Mouse (Mus musculus): ENCODE results near the gene Col5a1. TPM values are rescaled to one million over a fixed set of nuclear protein-coding genes. Genes with fewer than 3 reads are reported as not detected.

The Col5a1 gene
- polyA plus RNA-seq, 1 experiment from 2014 or later: 124 TPM

DNA sequence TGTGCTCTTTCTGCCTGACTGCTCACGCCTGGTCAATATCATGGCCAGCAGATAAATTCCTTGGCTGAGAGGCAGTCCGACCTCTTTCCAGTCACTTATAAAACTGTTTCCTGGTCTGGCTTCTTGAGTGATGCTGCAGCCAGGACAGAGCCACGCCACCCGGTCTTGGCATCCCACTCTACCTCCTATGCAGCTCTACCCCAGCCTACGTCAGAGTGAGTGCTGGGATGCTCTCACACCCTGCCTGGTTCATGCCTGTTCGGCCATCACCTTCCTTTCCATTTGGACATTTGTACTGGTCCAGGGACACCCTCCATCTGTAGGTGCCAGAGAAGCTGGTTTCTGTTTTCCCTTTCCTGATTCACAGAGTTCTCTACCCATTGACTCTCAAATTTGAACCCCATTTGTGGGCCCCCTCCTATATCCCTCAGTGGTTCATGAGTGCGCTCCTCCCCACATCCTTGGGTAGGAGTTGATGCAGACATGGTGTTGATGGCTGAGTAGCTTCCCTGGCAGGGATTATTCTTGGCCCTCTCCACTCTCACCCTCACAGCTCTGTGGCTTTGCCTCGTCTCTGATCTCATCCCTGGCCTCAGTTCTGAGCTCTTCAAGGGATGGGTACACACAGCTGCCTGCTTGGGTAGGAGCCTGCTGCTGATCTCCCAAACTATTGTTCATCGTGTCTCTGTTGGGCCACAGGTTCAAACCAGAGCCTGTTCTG, 15.5 kb downstream of the Col5a1 start:
- Histone ChIP-seq H3K27ac (ENCODE audit: low read depth) (peak overlapping the region; percentile 34; the same call in 1 of the 2 replicates), H3K9ac (ENCODE audit: low read length) (no peak overlapping the region), H3K4me3 (ENCODE audit: low read depth, low read length) (no peak overlapping the region), H3K4me2 (ENCODE audit: low read length) (no peak overlapping the region), H3K9me3 (ENCODE audit: control insufficient read depth, low read length) (no peaks in the 10 kb centered on the region), H3K4me1 (replicated peaks; ENCODE audit: control insufficient read depth, insufficient read depth, low read length) (peaks cover 22% of the 10 kb centered on the region; the same call in 1 of the 2 replicates), H3K27me3 (replicated peaks; ENCODE audit: control insufficient read depth, insufficient read depth, low read length) (no peaks in the 10 kb centered on the region), H3K36me3 (ENCODE audit: control insufficient read depth, insufficient read depth, low read length) (no peaks in the 10 kb centered on the region)
- no peak for ATAC-seq (replicated peaks; ENCODE audit: low FRiP score, low TSS enrichment, low read depth)
- WGBS: 51% methylated on average over 9 of the region's 9 CpGs
- DNase-seq (ENCODE audit: low spot score): no peak

DNA sequence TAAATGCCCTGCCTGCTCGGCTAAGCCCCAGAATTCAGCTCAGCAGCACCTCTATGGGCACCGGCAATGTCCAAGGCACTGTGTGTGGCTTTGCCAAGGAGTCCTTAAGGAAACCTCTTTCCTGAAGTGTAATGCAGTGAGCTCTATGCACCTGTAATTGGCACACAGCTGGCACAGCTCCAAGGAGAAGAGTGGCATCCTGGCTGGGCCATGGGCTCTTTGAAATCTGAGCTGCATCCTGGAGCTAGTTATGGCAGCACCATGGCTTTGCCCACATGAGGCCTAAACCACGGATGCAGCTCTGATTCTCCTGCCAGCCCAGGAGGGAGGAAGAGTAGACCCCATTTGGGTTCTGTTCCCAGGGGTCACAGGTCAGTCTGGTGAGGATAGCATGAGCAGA, 16.1 kb downstream of the Col5a1 start:
- H3K4me1 ChIP-seq (replicated peaks; ENCODE audit: control insufficient read depth, insufficient read depth, low read length): peaks cover 18% of the 10 kb centered on the region; the same call in 1 of the 2 replicates
- no peak for ATAC-seq (replicated peaks; ENCODE audit: low FRiP score, low TSS enrichment, low read depth)
- H3K9ac ChIP-seq (ENCODE audit: low read length): no peak overlapping the region
- no peaks in the 10 kb centered on the region for H3K9me3 ChIP-seq (ENCODE audit: control insufficient read depth, low read length)
- H3K27ac ChIP-seq (ENCODE audit: low read depth): no peak overlapping the region
- H3K4me3 ChIP-seq (ENCODE audit: low read depth, low read length): no peak overlapping the region
- no peak for DNase-seq (ENCODE audit: low spot score)
- whole genome bisulfite sequencing: 81% methylated on average over 3 of the region's 3 CpGs
- H3K36me3 ChIP-seq (ENCODE audit: control insufficient read depth, insufficient read depth, low read length): no peaks in the 10 kb centered on the region
- no peaks in the 10 kb centered on the region for H3K27me3 ChIP-seq (replicated peaks; ENCODE audit: control insufficient read depth, insufficient read depth, low read length)
- no peak overlapping the region for H3K4me2 ChIP-seq (ENCODE audit: low read length)

DNA sequence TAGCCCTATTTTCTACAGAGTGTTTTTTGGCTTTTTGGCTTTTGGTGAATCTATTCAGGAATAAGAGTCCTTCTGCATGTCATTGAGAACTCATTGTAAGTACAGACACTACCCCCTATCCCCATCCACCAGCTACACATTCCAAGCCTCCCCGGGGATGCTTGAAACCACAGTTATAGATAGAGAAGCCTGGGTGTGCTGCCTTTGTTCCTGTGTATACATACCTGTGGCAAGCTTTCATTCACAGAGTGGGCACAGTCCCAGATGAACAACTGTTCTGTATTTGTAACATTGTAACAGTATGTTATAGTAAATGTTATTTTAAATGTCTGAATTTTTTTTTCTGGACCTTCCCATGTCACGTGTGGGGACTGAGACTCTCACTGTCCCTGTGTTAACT, 19.2 kb downstream of the Col5a1 start:
- H3K27ac ChIP-seq (ENCODE audit: low read depth): no peak overlapping the region
- WGBS: 57% methylated on average over 2 of the region's 2 CpGs
- DNase-seq (ENCODE audit: low spot score) (no peak), ATAC-seq (replicated peaks; ENCODE audit: low FRiP score, low TSS enrichment, low read depth) (no peak)
- no peak overlapping the region for H3K9ac ChIP-seq (ENCODE audit: low read length)
- no peaks in the 10 kb centered on the region for H3K9me3 ChIP-seq (ENCODE audit: control insufficient read depth, low read length)
- no peak overlapping the region for H3K4me2 ChIP-seq (ENCODE audit: low read length)
- H3K4me3 ChIP-seq (ENCODE audit: low read depth, low read length): no peak overlapping the region
- H3K27me3 ChIP-seq (replicated peaks; ENCODE audit: control insufficient read depth, insufficient read depth, low read length): no peaks in the 10 kb centered on the region
- H3K4me1 ChIP-seq (replicated peaks; ENCODE audit: control insufficient read depth, insufficient read depth, low read length): peaks cover 10% of the 10 kb centered on the region; the same call in 1 of the 2 replicates
- H3K36me3 ChIP-seq (ENCODE audit: control insufficient read depth, insufficient read depth, low read length): no peaks in the 10 kb centered on the region

DNA sequence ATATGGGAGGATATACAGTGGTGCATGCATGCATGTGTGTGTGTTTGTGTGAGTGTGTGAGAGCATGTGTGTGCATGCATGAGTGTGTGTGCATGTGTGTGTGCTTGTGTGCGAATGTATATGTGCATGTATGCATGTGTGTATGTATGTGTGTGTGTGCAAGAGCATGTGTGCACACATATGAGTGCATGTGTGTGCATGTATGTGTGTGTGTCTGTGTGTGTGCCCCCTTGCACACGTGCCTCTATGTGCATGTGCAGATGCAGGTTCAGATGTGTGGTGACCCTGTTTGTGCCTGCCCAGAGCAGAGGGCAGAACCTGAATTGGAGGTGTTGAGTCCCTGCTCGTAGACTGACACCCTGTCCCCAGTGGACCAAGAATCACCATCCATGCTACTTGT, 24.3 kb downstream of the Col5a1 start:
- DNase-seq (ENCODE audit: low spot score) (no peak), ATAC-seq (replicated peaks; ENCODE audit: low FRiP score, low TSS enrichment, low read depth) (no peak)
- no peaks in the 10 kb centered on the region for H3K27me3 ChIP-seq (replicated peaks; ENCODE audit: control insufficient read depth, insufficient read depth, low read length)
- no peak overlapping the region for H3K4me2 ChIP-seq (ENCODE audit: low read length)
- 91% methylated on average over 3 of the region's 3 CpGs for WGBS
- H3K9me3 ChIP-seq (ENCODE audit: control insufficient read depth, low read length): no peaks in the 10 kb centered on the region
- no peaks in the 10 kb centered on the region for H3K36me3 ChIP-seq (ENCODE audit: control insufficient read depth, insufficient read depth, low read length)
- H3K27ac ChIP-seq (ENCODE audit: low read depth): no peak overlapping the region
- no peak overlapping the region for H3K9ac ChIP-seq (ENCODE audit: low read length)
- no peak overlapping the region for H3K4me3 ChIP-seq (ENCODE audit: low read depth, low read length)
- H3K4me1 ChIP-seq (replicated peaks; ENCODE audit: control insufficient read depth, insufficient read depth, low read length): no peaks in the 10 kb centered on the region; the same call in 1 of the 2 replicates

DNA sequence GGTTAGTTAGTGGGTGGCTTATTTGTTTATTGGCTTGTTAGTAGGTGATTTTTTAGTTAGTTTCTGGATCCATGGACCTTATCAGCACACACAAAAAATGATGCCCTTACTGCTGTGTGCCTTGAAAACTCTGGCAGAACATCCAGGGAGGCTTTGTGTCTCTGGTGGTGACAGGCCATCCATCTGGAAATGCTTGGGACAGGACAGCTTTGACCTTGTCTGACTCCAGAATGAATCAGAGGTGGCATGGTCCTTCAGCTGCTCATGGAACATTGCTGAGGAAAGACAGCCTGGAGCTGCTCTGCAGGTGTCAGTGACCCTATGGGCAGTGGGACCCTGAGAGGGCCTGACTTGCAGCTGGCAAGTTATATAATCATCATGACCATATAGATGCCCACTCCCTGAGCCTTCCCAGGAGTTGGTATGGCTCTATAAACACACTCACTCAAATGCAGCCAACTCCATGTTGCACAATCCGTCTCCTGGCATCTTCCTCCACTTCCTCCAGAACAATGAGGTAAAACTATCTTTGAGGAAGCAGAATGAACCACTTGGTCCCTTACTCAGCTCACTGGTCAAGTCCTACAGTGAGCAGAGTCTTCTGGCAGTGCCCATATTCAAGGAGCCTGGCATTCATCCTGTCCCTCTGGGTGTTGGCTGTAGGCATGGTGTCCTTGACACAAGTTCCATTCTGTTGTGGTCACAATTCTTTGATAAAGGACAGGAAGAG, 26.5 kb downstream of the Col5a1 start:
- no peaks in the 10 kb centered on the region for H3K27me3 ChIP-seq (replicated peaks; ENCODE audit: control insufficient read depth, insufficient read depth, low read length)
- H3K4me1 ChIP-seq (replicated peaks; ENCODE audit: control insufficient read depth, insufficient read depth, low read length): peaks cover 15% of the 10 kb centered on the region
- WGBS: 74% methylated on average over 1 of the region's 1 CpGs
- ATAC-seq (replicated peaks; ENCODE audit: low FRiP score, low TSS enrichment, low read depth): no peak
- H3K9ac ChIP-seq (ENCODE audit: low read length): no peak overlapping the region
- H3K4me2 ChIP-seq (ENCODE audit: low read length): no peak overlapping the region
- no peaks in the 10 kb centered on the region for H3K36me3 ChIP-seq (ENCODE audit: control insufficient read depth, insufficient read depth, low read length)
- H3K27ac ChIP-seq (ENCODE audit: low read depth): no peak overlapping the region
- DNase-seq (ENCODE audit: low spot score): no peak
- H3K4me3 ChIP-seq (ENCODE audit: low read depth, low read length): no peak overlapping the region
- no peaks in the 10 kb centered on the region for H3K9me3 ChIP-seq (ENCODE audit: control insufficient read depth, low read length)

DNA sequence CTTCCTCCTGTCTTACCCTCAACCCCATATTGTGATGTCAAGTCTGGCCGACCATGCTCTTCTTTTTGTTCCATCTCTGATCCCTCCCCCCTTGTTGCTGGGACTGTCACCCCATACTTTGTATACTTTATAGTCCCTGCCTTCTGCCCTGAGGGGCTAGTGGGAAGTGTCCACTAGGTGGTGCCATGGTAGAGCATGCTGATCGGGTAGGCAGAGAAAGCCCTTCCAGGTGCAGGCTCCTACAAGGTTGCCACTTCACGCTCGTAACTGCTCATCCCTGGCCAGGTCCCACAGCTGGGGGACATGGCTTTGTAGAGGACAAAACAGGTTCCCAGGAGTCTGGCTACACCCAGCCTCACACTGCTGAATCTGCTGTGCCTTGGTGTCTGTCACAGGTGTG, 29.5 kb downstream of the Col5a1 start:
- no peak overlapping the region for H3K27ac ChIP-seq (ENCODE audit: low read depth)
- H3K4me2 ChIP-seq (ENCODE audit: low read length): no peak overlapping the region
- H3K27me3 ChIP-seq (replicated peaks; ENCODE audit: control insufficient read depth, insufficient read depth, low read length): no peaks in the 10 kb centered on the region
- DNase-seq (ENCODE audit: low spot score) (peak; percentile 61), ATAC-seq (replicated peaks; ENCODE audit: low FRiP score, low TSS enrichment, low read depth) (peak; percentile 47; the same call in 1 of the 2 replicates)
- no peaks in the 10 kb centered on the region for H3K9me3 ChIP-seq (ENCODE audit: control insufficient read depth, low read length)
- H3K9ac ChIP-seq (ENCODE audit: low read length): no peak overlapping the region
- peaks cover 15% of the 10 kb centered on the region for H3K4me1 ChIP-seq (replicated peaks; ENCODE audit: control insufficient read depth, insufficient read depth, low read length)
- 71% methylated on average over 4 of the region's 4 CpGs for WGBS
- H3K4me3 ChIP-seq (ENCODE audit: low read depth, low read length): no peak overlapping the region
- H3K36me3 ChIP-seq (ENCODE audit: control insufficient read depth, insufficient read depth, low read length): no peaks in the 10 kb centered on the region

DNA sequence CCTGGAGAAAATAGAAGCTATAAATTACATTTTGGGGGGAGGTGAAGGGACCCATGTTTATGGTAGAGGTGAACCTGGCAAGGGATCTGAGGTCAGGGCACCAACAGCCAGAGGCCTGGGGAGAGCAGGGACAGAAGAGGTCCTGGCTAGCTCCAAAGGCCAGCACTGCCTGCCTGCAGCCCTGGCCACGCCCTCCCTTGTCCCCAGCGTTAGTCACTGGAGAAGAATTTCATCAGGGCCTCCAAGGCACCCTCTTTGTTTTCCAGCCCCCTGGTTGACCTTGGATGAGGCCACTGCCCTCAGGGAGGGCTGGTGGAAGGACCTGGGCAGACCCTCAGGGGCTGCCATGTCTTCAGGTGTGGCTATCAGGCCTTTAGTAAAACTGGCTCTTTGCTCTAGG, 30.1 kb downstream of the Col5a1 start:
- H3K36me3 ChIP-seq (ENCODE audit: control insufficient read depth, insufficient read depth, low read length): no peaks in the 10 kb centered on the region
- no peak; the same call in 1 of the 2 replicates for ATAC-seq (replicated peaks; ENCODE audit: low FRiP score, low TSS enrichment, low read depth)
- no peak for DNase-seq (ENCODE audit: low spot score)
- H3K9me3 ChIP-seq (ENCODE audit: control insufficient read depth, low read length): no peaks in the 10 kb centered on the region
- no peak overlapping the region for H3K4me3 ChIP-seq (ENCODE audit: low read depth, low read length)
- no peak overlapping the region for H3K27ac ChIP-seq (ENCODE audit: low read depth)
- peaks cover 15% of the 10 kb centered on the region for H3K4me1 ChIP-seq (replicated peaks; ENCODE audit: control insufficient read depth, insufficient read depth, low read length)
- H3K27me3 ChIP-seq (replicated peaks; ENCODE audit: control insufficient read depth, insufficient read depth, low read length): no peaks in the 10 kb centered on the region
- WGBS: 27% methylated on average over 2 of the region's 2 CpGs
- H3K9ac ChIP-seq (ENCODE audit: low read length): 0 out of 2 replicates have a peak overlapping the region, but pooled peaks have one; percentile 15
- no peak overlapping the region for H3K4me2 ChIP-seq (ENCODE audit: low read length)

DNA sequence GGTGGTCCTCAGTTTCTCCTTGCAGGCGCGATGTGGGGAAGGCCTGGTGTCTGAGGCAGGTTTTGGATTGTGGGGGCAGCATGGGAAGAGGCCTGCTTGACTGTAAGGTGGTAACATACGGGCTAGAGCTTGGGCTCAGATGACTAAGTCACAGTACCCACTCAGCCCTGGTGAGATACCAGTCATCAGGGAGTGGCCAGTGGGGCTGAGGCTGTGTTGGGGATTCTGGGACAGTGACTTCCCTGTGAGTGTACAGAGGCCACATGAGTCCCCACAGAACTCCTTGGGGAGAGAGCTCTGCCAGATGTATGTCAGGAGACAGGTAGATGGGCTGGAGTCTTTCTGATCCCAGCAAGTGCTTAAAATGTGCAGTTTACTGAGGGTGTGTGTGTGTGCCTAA, 31.0 kb downstream of the Col5a1 start:
- 93% methylated on average over 3 of the region's 3 CpGs for WGBS
- Histone ChIP-seq H3K36me3 (ENCODE audit: control insufficient read depth, insufficient read depth, low read length) (peaks cover 3% of the 10 kb centered on the region; the same call in 1 of the 2 replicates), H3K4me2 (ENCODE audit: low read length) (no peak overlapping the region), H3K9ac (ENCODE audit: low read length) (no peak overlapping the region), H3K4me1 (replicated peaks; ENCODE audit: control insufficient read depth, insufficient read depth, low read length) (peaks cover 15% of the 10 kb centered on the region), H3K27me3 (replicated peaks; ENCODE audit: control insufficient read depth, insufficient read depth, low read length) (no peaks in the 10 kb centered on the region), H3K9me3 (ENCODE audit: control insufficient read depth, low read length) (no peaks in the 10 kb centered on the region), H3K4me3 (ENCODE audit: low read depth, low read length) (no peak overlapping the region), H3K27ac (ENCODE audit: low read depth) (no peak overlapping the region)
- no peak for ATAC-seq (replicated peaks; ENCODE audit: low FRiP score, low TSS enrichment, low read depth)
- no peak for DNase-seq (ENCODE audit: low spot score)
